Mouse (Mus musculus) hindbrain, embryonic 16.5 days (tissue): ENCODE measurements around the gene Ptpdc1. TPM values are rescaled to one million over a fixed set of nuclear protein-coding genes. Genes with fewer than 3 reads are reported as not detected.

Experiments used
- ATAC-seq: fragments of 200-750 bp; cut with Nextera tagmentation; 2 replicates; pipeline ENCODE4 v1.8.0; 2017; ENCODE audit warnings: moderate TSS enrichment, moderate library complexity
- H3K27ac ChIP-seq: fragments of 300-500 bp; sonication (generic); 2 replicates; pipeline ENCODE4 v1.5.1; 2014; ENCODE audit warnings: low read depth, mild to moderate bottlenecking, control low read depth, low read length, moderate library complexity
- H3K27me3 ChIP-seq: fragments of 300-500 bp; sonication (generic); replicated peaks from 2 replicates; pipeline ENCODE4 v1.6.1; 2014; ENCODE audit warnings: low read length; ENCODE audit not compliant: control insufficient read depth, insufficient read depth
- H3K36me3 ChIP-seq: fragments of 300-500 bp; sonication (generic); 2 replicates; pipeline ENCODE4 v1.6.1; 2014; ENCODE audit warnings: mild to moderate bottlenecking, low read length, moderate library complexity, mixed read lengths; ENCODE audit not compliant: control insufficient read depth, insufficient read depth
- H3K4me1 ChIP-seq: fragments of 300-500 bp; sonication (generic); 2 replicates; pipeline ENCODE4 v1.6.1; 2014; ENCODE audit warnings: low read depth, low read length; ENCODE audit not compliant: control insufficient read depth, insufficient read depth
- H3K4me2 ChIP-seq: fragments of 300-500 bp; sonication (generic); 2 replicates; pipeline ENCODE4 v1.6.1; 2014; ENCODE audit warnings: mild to moderate bottlenecking, low read length, control low read depth, moderate library complexity
- H3K4me3 ChIP-seq: fragments of 300-500 bp; sonication (generic); 2 replicates; pipeline ENCODE4 v1.5.1; 2014; ENCODE audit warnings: mild to moderate bottlenecking, low read length, control low read depth, moderate library complexity
- H3K9ac ChIP-seq: fragments of 300-500 bp; sonication (generic); 2 replicates; pipeline ENCODE4 v1.6.1; 2014; ENCODE audit warnings: low read depth, mild to moderate bottlenecking, control low read depth, low read length, moderate library complexity
- H3K9me3 ChIP-seq: fragments of 300-500 bp; sonication (generic); 2 replicates; pipeline ENCODE4 v1.6.1; 2014; ENCODE audit warnings: mild to moderate bottlenecking, low read length, moderate library complexity; ENCODE audit not compliant: control insufficient read depth
- WGBS: fragments of 180-500 bp; shearing (Covaris S2); extraction: QIAGEN DNeasy Blood & Tissue Kit; methylation state at CpG from one replicate; pipeline ENCODE4 v1.1.7; 2014; 5-methylcytosine and 5-hydroxymethylcytosine counted together
- polyA plus RNA-seq: library from polyadenylated mRNA; unstranded; fragments of >200 nt; fragmentation: Nextera tagmentation; extraction: Ambion mirVana; gene quantifications from 2 replicates; pipeline ENCODE4 v1.2.1, GENCODE M21; 2015

Gene Ptpdc1
- polyA plus RNA-seq, 1 experiment from 2014 or later: 14.7 TPM

- no peaks in the 10 kb centered on the region for H3K4me1 ChIP-seq
- 93% methylated on average over 3 of the region's 3 CpGs for WGBS
- no peak overlapping the region for H3K4me2 ChIP-seq
- no peak overlapping the region for H3K9ac ChIP-seq
- no peak overlapping the region for H3K27ac ChIP-seq
- H3K4me3 ChIP-seq: no peak overlapping the region
- no peaks in the 10 kb centered on the region; the same call in 1 of the 2 replicates for H3K36me3 ChIP-seq
- no peak for ATAC-seq
- H3K9me3 ChIP-seq: no peaks in the 10 kb centered on the region
- no peaks in the 10 kb centered on the region for H3K27me3 ChIP-seq
These were observed 22.2 kb downstream of the Ptpdc1 start for GRCm38 (mm10) chr13:48603296-48603695.

DNA sequence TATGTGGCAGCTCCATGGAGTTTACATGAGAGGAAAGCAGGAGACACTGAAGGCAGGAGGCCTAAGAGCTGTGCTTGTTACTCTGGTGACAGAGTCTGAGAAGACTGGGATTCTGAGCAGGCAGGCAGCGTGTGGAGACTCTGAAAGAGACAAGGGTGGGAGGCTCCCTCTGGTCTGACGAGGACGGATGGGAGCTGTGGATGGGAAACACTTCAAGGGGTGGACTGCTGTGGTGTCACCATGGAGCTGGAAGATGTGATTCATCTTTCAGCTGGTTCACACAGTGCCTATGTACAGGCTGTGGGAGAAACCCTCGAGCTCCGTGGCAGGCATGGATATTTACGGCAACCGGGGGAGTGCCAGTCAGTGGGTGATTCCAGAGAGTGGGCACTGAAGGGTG, 30.9 kb downstream of the Ptpdc1 start:
- WGBS: 21% methylated on average over 7 of the region's 7 CpGs
- H3K36me3 ChIP-seq: peaks cover 6% of the 10 kb centered on the region
- no peak overlapping the region for H3K9ac ChIP-seq
- no peaks in the 10 kb centered on the region for H3K27me3 ChIP-seq
- H3K9me3 ChIP-seq: no peaks in the 10 kb centered on the region
- H3K4me2 ChIP-seq: no peak overlapping the region
- H3K4me1 ChIP-seq: peaks cover 11% of the 10 kb centered on the region; the same call in 1 of the 2 replicates
- no peak overlapping the region for H3K4me3 ChIP-seq
- H3K27ac ChIP-seq: peak overlapping the region; percentile 58
- peak; percentile 82 for ATAC-seq

GRCm38 (mm10) chr13:48594031-48594430, 31.4 kb downstream of the Ptpdc1 start:
- H3K27me3 ChIP-seq: no peaks in the 10 kb centered on the region
- WGBS: 21% methylated on average over 9 of the region's 10 CpGs
- no peak overlapping the region for H3K4me3 ChIP-seq
- H3K4me2 ChIP-seq: no peak overlapping the region
- H3K4me1 ChIP-seq: peaks cover 11% of the 10 kb centered on the region; the same call in 1 of the 2 replicates
- H3K36me3 ChIP-seq: peaks cover 7% of the 10 kb centered on the region
- no peak for ATAC-seq
- H3K9ac ChIP-seq: no peak overlapping the region
- H3K9me3 ChIP-seq: no peaks in the 10 kb centered on the region
- H3K27ac ChIP-seq: peak overlapping the region; percentile 58

- ATAC-seq: peak; percentile 95
- peak overlapping the region; percentile 51; the same call in 1 of the 2 replicates for H3K9ac ChIP-seq
- peak overlapping the region; percentile 44 for H3K4me2 ChIP-seq
- 0 out of 2 replicates have a peak overlapping the region, but pooled peaks have one; percentile 9 for H3K27ac ChIP-seq
- H3K4me1 ChIP-seq: peaks cover 11% of the 10 kb centered on the region; the same call in 1 of the 2 replicates
- peak overlapping the region; percentile 11; the same call in 1 of the 2 replicates for H3K4me3 ChIP-seq
- H3K36me3 ChIP-seq: peaks cover 11% of the 10 kb centered on the region
- 22% methylated on average over 15 of the region's 15 CpGs for whole genome bisulfite sequencing
- H3K27me3 ChIP-seq: no peaks in the 10 kb centered on the region
- H3K9me3 ChIP-seq: no peaks in the 10 kb centered on the region
These were observed 32.3 kb downstream of the Ptpdc1 start for GRCm38 (mm10) chr13:48593181-48593580.

DNA sequence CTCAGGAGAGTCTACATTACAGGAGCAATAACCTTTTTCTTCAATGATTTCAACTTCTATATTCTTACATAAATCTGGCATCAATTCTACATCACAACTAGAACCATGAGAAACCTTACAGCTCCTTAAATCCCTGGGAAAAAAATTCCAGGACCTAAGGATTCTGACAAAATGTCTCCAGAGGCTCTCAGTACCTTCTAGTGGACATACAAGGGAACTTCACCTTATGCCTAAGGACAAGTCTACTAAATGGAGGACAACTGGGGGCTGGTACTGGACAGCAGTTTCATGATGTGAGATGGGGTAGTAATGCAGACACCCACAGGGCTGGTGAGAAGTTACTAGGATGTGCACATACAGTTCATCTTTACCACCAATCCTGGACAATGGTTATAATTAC, 34.7 kb downstream of the Ptpdc1 start:
- Histone ChIP-seq H3K4me3 (no peak overlapping the region), H3K27me3 (no peaks in the 10 kb centered on the region), H3K36me3 (peaks cover 25% of the 10 kb centered on the region), H3K4me1 (peaks cover 11% of the 10 kb centered on the region; the same call in 1 of the 2 replicates), H3K27ac (no peak overlapping the region), H3K9me3 (no peaks in the 10 kb centered on the region), H3K4me2 (no peak overlapping the region), H3K9ac (no peak overlapping the region)
- ATAC-seq: no peak

GRCm38 (mm10) chr13:48587354-48587753, 38.1 kb downstream of the Ptpdc1 start:
- 93% methylated on average over 11 of the region's 11 CpGs for WGBS
- Histone ChIP-seq H3K4me2 (no peak overlapping the region), H3K4me3 (no peak overlapping the region), H3K9ac (no peak overlapping the region), H3K27me3 (no peaks in the 10 kb centered on the region), H3K36me3 (peaks cover 31% of the 10 kb centered on the region), H3K9me3 (no peaks in the 10 kb centered on the region), H3K4me1 (no peaks in the 10 kb centered on the region), H3K27ac (no peak overlapping the region)
- no peak for ATAC-seq

- H3K9me3 ChIP-seq: no peaks in the 10 kb centered on the region
- no peaks in the 10 kb centered on the region for H3K4me1 ChIP-seq
- no peak overlapping the region for H3K4me2 ChIP-seq
- H3K36me3 ChIP-seq: peaks cover 31% of the 10 kb centered on the region
- no peak overlapping the region for H3K9ac ChIP-seq
- WGBS: 85% methylated on average over 9 of the region's 9 CpGs
- ATAC-seq: no peak
- H3K27ac ChIP-seq: no peak overlapping the region
- no peaks in the 10 kb centered on the region for H3K27me3 ChIP-seq
- no peak overlapping the region for H3K4me3 ChIP-seq
These were observed 39.0 kb downstream of the Ptpdc1 start for GRCm38 (mm10) chr13:48586496-48586895.

- H3K4me1 ChIP-seq: no peaks in the 10 kb centered on the region
- 81% methylated on average over 7 of the region's 7 CpGs for WGBS
- H3K9ac ChIP-seq: no peak overlapping the region
- H3K9me3 ChIP-seq: no peaks in the 10 kb centered on the region
- H3K4me2 ChIP-seq: no peak overlapping the region
- no peak overlapping the region for H3K27ac ChIP-seq
- H3K36me3 ChIP-seq: peaks cover 33% of the 10 kb centered on the region
- ATAC-seq: no peak
- no peaks in the 10 kb centered on the region for H3K27me3 ChIP-seq
- H3K4me3 ChIP-seq: no peak overlapping the region
These were observed 39.7 kb downstream of the Ptpdc1 start for GRCm38 (mm10) chr13:48585786-48586185.

DNA sequence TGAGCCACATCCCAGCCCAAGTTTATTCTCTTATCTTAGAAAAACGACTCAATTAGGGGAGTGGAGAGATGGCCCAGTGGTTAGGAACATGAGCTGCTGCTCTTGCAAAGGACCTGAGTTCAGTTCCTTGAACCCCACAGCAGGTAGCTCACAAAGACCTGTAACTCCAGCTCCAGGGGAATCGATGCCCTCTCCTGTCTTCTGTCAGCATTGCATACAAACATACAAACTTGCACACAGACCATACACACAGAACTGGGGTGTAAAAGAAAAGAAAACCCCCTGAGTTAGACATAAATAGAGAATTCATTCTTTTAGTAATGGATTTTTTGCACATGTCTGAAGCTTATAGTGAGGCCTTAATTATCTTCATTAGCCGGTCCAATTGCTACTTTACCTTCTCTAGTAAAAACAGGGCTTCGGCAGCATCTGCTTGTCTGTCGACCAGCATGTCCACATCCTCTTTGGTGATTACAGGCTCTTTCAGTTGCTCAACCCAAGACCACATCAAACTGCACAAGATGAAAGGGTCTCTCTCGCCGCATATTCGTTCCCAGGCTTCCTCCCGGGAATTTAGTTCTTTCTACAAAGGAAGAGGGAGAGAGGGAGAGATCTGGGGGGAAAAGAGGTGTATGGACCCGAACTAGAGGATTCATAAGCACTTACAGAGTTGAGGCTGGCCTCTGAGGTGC, 42.6 kb downstream of the Ptpdc1 start:
- Histone ChIP-seq H3K9me3 (no peaks in the 10 kb centered on the region), H3K4me2 (no peak overlapping the region), H3K4me1 (no peaks in the 10 kb centered on the region), H3K27me3 (no peaks in the 10 kb centered on the region), H3K36me3 (peaks cover 22% of the 10 kb centered on the region), H3K9ac (no peak overlapping the region), H3K27ac (no peak overlapping the region), H3K4me3 (no peak overlapping the region)
- ATAC-seq: no peak
- WGBS: 75% methylated on average over 10 of the region's 10 CpGs
